Mouse (Mus musculus) testis, adult 2 months (tissue): ENCODE data around the gene Mogs.

Experiments
- CTCF ChIP-seq: fragments of 200-500 bp; IDR thresholded peaks from 2 replicates; pipeline ENCODE4 v1.5.1; 2012; ENCODE audit warnings: low read depth, mild to moderate bottlenecking, inconsistent platforms, low read length, moderate library complexity; ENCODE audit not compliant: control insufficient read depth, insufficient read depth, insufficient replicate concordance
- POLR2A ChIP-seq: fragments of 200-500 bp; IDR thresholded peaks from 2 replicates; pipeline ENCODE4 v1.6.1; 2012; ENCODE audit warnings: low read depth, mild to moderate bottlenecking, inconsistent platforms, low read length, moderate library complexity; ENCODE audit not compliant: control insufficient read depth

DNA sequence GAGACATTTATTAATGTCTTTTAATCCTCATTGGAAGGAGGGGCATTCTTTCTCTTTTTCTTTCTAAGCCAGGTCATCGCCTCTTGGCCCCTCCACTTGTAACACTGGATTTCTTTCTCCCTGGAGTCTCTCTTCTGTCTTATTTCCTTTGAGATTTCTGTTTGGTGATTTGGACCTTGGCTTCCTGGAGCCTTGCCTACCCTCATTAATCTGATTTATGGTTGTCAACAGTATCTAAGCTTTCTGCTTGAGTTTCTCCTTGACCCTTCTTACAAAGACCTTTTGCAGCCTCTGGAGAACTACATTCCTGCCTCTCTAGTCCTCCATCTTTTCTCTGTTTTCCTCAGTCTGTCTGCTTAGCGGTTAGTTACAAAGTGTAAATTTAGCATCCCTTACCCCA is 16.9 kb upstream of the Mogs start:
- no peak for TF ChIP-seq CTCF
- no peak for TF ChIP-seq POLR2A
